Mouse (Mus musculus): ENCODE results near the gene Nek10. TPM values are rescaled to one million over a fixed set of nuclear protein-coding genes. Genes with fewer than 3 reads are reported as not detected.
"Not testable (repeated sequence)": the region's sequence is repeated elsewhere in the genome, so short reads cannot be mapped to it uniquely, and the experiment has no call there.

The Nek10 gene
- polyA plus RNA-seq, 1 experiment from 2014 or later: 0.03 TPM

DNA sequence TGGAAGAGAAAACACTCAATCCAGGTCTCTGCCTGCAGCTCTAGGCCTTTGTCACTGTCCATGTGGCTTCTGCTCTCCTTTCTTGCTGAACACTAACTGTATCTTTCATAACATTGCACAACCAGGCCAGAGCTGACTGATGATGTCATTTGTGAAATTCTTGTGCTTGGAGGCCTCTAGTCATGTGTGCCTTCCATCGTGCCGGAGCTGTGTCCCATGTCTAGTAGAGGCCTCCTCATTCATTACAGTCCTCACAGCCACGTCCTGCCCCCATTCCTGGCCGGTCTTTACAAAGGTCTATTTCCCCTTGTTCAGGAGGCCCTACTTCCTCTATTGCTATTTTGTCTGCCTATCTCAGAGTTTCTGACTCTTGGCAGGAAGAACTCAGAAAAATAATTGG, 167.8 kb downstream of the Nek10 start:
- Histone ChIP-seq H3K4me3 (ENCODE audit: low read depth, low read length) (no peak overlapping the region), H3K27me3 (ENCODE audit: control insufficient read depth, insufficient read depth, low read length) (no peaks in the 10 kb centered on the region), H3K27ac (replicated peaks; ENCODE audit: low read depth, low read length) (no peak overlapping the region), H3K36me3 (replicated peaks; ENCODE audit: control insufficient read depth, insufficient read depth, low read depth, low read length) (no peaks in the 10 kb centered on the region), H3K9ac (replicated peaks; ENCODE audit: low read length) (no peak overlapping the region), H3K4me1 (ENCODE audit: control insufficient read depth, insufficient read depth, low read length) (no peaks in the 10 kb centered on the region), H3K4me2 (ENCODE audit: low read depth, low read length) (no peak overlapping the region), H3K9me3 (replicated peaks; ENCODE audit: control insufficient read depth, low read length) (no peaks in the 10 kb centered on the region)
- WGBS: 65% methylated on average over 4 of the region's 4 CpGs
- ATAC-seq (replicated peaks; ENCODE audit: insufficient number of reproducible peaks, low FRiP score, low TSS enrichment, low read depth): no peak
- no peak for DNase-seq (ENCODE audit: low spot score)

DNA sequence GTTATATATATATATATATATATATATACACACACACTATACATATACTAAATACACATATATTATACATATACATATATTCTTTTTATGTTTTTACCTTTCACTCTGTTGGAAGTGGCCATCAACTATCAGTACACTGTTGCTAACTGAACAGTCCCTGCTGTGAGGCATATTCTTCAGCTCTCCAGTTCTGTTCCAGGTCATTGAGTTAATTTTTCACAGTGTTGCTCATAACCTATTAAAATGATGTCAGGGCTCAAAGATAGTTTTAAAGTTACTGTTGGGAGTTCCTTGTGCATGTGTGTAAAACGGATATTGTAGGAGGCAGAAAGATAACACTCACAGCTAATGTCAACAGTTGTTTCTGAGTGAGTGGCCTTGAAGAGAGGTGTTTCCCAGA, 170.9 kb downstream of the Nek10 start:
- H3K4me2 ChIP-seq (ENCODE audit: low read depth, low read length): no peak overlapping the region
- H3K4me3 ChIP-seq (ENCODE audit: low read depth, low read length): no peak overlapping the region
- H3K4me1 ChIP-seq (ENCODE audit: control insufficient read depth, insufficient read depth, low read length): no peaks in the 10 kb centered on the region
- H3K9me3 ChIP-seq (replicated peaks; ENCODE audit: control insufficient read depth, low read length): no peaks in the 10 kb centered on the region
- H3K27me3 ChIP-seq (ENCODE audit: control insufficient read depth, insufficient read depth, low read length): no peaks in the 10 kb centered on the region
- DNase-seq (ENCODE audit: low spot score): no peak
- no peaks in the 10 kb centered on the region for H3K36me3 ChIP-seq (replicated peaks; ENCODE audit: control insufficient read depth, insufficient read depth, low read depth, low read length)
- H3K9ac ChIP-seq (replicated peaks; ENCODE audit: low read length): no peak overlapping the region
- no peak overlapping the region for H3K27ac ChIP-seq (replicated peaks; ENCODE audit: low read depth, low read length)
- ATAC-seq (replicated peaks; ENCODE audit: insufficient number of reproducible peaks, low FRiP score, low TSS enrichment, low read depth): no peak
- WGBS: 61% methylated on average over 1 of the region's 1 CpGs

DNA sequence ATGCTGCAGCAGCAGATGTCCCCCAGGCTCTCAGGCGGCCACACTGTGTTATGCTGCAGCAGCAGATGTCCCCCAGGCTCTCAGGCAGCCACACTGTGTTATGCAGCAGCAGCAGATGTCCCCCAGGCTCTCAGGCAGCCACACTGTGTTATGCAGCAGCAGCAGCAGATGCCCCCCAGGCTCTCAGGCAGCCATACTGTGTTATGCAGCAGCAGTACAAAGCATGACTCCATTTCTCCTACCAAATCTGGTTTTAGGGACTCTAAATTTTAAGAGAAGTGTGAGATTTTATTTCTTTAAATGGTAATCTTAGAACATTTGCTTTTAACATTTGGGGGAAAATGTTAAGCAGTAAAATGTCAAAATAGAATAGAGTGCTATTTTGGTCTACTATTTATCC, 180.9 kb downstream of the Nek10 start:
- H3K9ac ChIP-seq (replicated peaks; ENCODE audit: low read length); H3K4me1 ChIP-seq (ENCODE audit: control insufficient read depth, insufficient read depth, low read length); H3K4me2 ChIP-seq (ENCODE audit: low read depth, low read length); H3K27ac ChIP-seq (replicated peaks; ENCODE audit: low read depth, low read length); H3K36me3 ChIP-seq (replicated peaks; ENCODE audit: control insufficient read depth, insufficient read depth, low read depth, low read length); H3K9me3 ChIP-seq (replicated peaks; ENCODE audit: control insufficient read depth, low read length); DNase-seq (ENCODE audit: low spot score); ATAC-seq (replicated peaks; ENCODE audit: insufficient number of reproducible peaks, low FRiP score, low TSS enrichment, low read depth); H3K4me3 ChIP-seq (ENCODE audit: low read depth, low read length); H3K27me3 ChIP-seq (ENCODE audit: control insufficient read depth, insufficient read depth, low read length): not testable (repeated sequence)
- 25% methylated on average over 1 of the region's 1 CpGs for WGBS

DNA sequence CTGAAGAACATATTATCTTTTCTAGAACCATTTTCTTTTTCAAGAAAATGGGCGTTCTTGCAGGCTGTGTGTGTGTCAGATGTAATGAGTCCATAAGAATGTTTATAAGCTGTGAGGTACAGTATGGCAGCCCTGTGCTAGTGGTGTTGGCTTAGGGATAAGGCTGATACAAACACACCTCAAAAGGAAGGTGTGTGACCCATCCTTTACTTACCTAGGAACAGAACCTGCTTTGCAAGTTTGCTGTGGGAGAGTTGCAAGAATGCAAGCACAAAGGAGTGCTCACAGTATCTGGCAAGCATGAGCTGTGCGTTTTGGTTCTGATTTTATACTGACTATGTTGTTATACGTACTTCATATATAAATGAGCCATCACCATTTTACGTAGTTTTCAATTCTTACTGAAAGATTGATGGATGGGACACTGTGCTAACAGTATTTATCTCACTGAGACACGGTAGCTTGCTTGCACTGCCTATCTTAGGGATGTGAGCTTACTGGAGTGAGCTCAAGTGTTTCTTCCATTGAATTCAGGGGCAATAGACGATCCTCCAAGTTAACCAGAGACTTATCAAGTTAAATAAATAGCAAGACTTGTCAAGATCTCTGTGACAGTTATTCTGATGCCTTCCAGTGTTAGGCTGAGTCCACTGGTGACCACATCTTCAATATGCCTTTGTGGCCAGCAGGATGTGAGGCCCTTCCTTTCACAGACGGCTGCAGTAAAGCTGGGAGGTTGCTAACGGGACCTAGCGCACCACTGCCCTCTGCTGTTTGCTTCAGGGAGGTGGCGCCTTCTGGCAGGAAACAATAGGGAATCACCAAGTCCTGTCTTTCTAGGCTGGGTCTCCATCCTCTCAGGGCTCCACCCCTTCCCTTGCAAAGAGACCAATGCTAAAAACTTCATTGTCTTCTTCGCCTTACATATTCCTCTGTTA, 181.8 kb downstream of the Nek10 start:
- Histone ChIP-seq H3K36me3 (replicated peaks; ENCODE audit: control insufficient read depth, insufficient read depth, low read depth, low read length) (no peaks in the 10 kb centered on the region), H3K27me3 (ENCODE audit: control insufficient read depth, insufficient read depth, low read length) (no peaks in the 10 kb centered on the region), H3K9me3 (replicated peaks; ENCODE audit: control insufficient read depth, low read length) (no peaks in the 10 kb centered on the region), H3K4me2 (ENCODE audit: low read depth, low read length) (no peak overlapping the region), H3K9ac (replicated peaks; ENCODE audit: low read length) (no peak overlapping the region), H3K4me1 (ENCODE audit: control insufficient read depth, insufficient read depth, low read length) (no peaks in the 10 kb centered on the region), H3K27ac (replicated peaks; ENCODE audit: low read depth, low read length) (no peak overlapping the region), H3K4me3 (ENCODE audit: low read depth, low read length) (no peak overlapping the region)
- DNase-seq (ENCODE audit: low spot score): peak; percentile 88
- 46% methylated on average over 11 of the region's 11 CpGs for WGBS
- ATAC-seq (replicated peaks; ENCODE audit: insufficient number of reproducible peaks, low FRiP score, low TSS enrichment, low read depth): peak; percentile 85

DNA sequence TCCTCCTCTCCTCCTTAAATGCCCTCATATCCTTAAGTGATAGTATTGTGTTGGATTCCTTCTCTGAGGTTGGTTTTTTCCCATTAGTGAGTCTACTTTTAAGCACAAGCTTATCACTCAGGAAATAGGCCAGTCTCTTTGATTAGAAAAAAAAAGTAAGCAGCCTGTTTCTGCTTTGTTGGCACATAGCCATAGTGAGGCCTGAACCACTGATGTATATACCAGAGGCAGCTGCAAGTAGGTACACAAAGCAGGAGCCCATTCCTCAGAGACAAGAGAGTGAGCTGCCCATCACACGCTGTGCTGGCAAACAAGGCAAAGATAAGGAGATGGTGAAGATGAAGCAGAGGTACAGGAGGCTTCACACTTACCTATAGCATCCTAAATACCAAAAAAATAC, 184.2 kb downstream of the Nek10 start:
- no peaks in the 10 kb centered on the region for H3K36me3 ChIP-seq (replicated peaks; ENCODE audit: control insufficient read depth, insufficient read depth, low read depth, low read length)
- H3K4me3 ChIP-seq (ENCODE audit: low read depth, low read length): no peak overlapping the region
- 76% methylated on average over 1 of the region's 1 CpGs for WGBS

DNA sequence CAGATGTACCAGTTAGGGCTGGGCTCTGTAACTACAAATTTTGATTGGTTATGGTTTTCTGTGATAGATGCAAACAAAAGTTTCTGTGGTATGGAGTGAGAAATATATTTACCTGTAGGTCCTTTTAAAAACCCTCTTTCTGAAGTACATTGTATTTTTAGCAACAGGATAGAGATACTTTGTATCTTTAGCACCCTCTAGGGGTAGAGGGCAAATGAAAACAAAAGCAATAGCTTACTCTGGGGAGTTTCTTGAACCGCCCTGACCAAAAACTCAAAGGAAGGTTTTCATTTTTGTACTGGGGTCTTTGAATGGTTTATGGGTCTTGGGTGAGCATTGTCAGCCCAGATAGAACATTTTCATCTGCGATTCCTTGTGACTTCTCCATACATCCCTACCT, 188.4 kb downstream of the Nek10 start:
- no peak overlapping the region for H3K4me2 ChIP-seq (ENCODE audit: low read depth, low read length)
- no peaks in the 10 kb centered on the region for H3K9me3 ChIP-seq (replicated peaks; ENCODE audit: control insufficient read depth, low read length)
- ATAC-seq (replicated peaks; ENCODE audit: insufficient number of reproducible peaks, low FRiP score, low TSS enrichment, low read depth) (no peak), DNase-seq (ENCODE audit: low spot score) (no peak)
- H3K27me3 ChIP-seq (ENCODE audit: control insufficient read depth, insufficient read depth, low read length): no peaks in the 10 kb centered on the region
- no peaks in the 10 kb centered on the region for H3K36me3 ChIP-seq (replicated peaks; ENCODE audit: control insufficient read depth, insufficient read depth, low read depth, low read length)
- H3K4me3 ChIP-seq (ENCODE audit: low read depth, low read length): no peak overlapping the region
- no peak overlapping the region for H3K9ac ChIP-seq (replicated peaks; ENCODE audit: low read length)
- no peak overlapping the region for H3K27ac ChIP-seq (replicated peaks; ENCODE audit: low read depth, low read length)
- WGBS: 78% methylated on average over 2 of the region's 2 CpGs
- H3K4me1 ChIP-seq (ENCODE audit: control insufficient read depth, insufficient read depth, low read length): no peaks in the 10 kb centered on the region

More for the DNA sequence above, 184.2 kb downstream of the Nek10 start:
- DNase-seq (ENCODE audit: low spot score): no peak
- Histone ChIP-seq H3K4me2 (ENCODE audit: low read depth, low read length) (no peak overlapping the region), H3K4me1 (ENCODE audit: control insufficient read depth, insufficient read depth, low read length) (no peaks in the 10 kb centered on the region), H3K9me3 (replicated peaks; ENCODE audit: control insufficient read depth, low read length) (no peaks in the 10 kb centered on the region), H3K27me3 (ENCODE audit: control insufficient read depth, insufficient read depth, low read length) (no peaks in the 10 kb centered on the region), H3K9ac (replicated peaks; ENCODE audit: low read length) (no peak overlapping the region), H3K27ac (replicated peaks; ENCODE audit: low read depth, low read length) (no peak overlapping the region)
- no peak for ATAC-seq (replicated peaks; ENCODE audit: insufficient number of reproducible peaks, low FRiP score, low TSS enrichment, low read depth)

DNA sequence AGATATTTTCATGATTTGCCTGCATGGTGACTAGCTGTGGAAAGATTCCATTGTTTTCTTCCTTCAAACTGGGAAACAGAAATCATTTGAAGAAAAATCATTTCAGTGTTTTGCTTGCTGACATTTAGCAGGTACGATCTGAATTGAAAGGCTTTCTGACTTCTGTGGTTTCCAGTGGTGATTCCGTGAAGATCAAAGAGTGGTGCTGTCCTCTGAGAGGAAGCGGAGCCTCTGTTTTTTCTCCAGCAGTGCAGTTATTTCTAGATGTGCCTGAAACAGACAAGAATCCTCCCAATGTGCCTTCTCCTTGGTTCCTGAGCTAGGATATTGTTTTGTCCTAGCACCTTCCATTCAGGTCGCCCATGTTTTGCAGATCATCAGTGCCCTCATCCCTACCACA, 208.2 kb downstream of the Nek10 start:
- H3K4me3 ChIP-seq (ENCODE audit: low read depth, low read length): no peak overlapping the region
- H3K9me3 ChIP-seq (replicated peaks; ENCODE audit: control insufficient read depth, low read length): no peaks in the 10 kb centered on the region
- no peaks in the 10 kb centered on the region for H3K36me3 ChIP-seq (replicated peaks; ENCODE audit: control insufficient read depth, insufficient read depth, low read depth, low read length)
- H3K4me2 ChIP-seq (ENCODE audit: low read depth, low read length): no peak overlapping the region
- no peak overlapping the region for H3K27ac ChIP-seq (replicated peaks; ENCODE audit: low read depth, low read length)
- H3K27me3 ChIP-seq (ENCODE audit: control insufficient read depth, insufficient read depth, low read length): no peaks in the 10 kb centered on the region
- no peak overlapping the region for H3K9ac ChIP-seq (replicated peaks; ENCODE audit: low read length)
- no peak for DNase-seq (ENCODE audit: low spot score)
- no peaks in the 10 kb centered on the region for H3K4me1 ChIP-seq (ENCODE audit: control insufficient read depth, insufficient read depth, low read length)
- WGBS: 80% methylated on average over 4 of the region's 4 CpGs
- no peak for ATAC-seq (replicated peaks; ENCODE audit: insufficient number of reproducible peaks, low FRiP score, low TSS enrichment, low read depth)

DNA sequence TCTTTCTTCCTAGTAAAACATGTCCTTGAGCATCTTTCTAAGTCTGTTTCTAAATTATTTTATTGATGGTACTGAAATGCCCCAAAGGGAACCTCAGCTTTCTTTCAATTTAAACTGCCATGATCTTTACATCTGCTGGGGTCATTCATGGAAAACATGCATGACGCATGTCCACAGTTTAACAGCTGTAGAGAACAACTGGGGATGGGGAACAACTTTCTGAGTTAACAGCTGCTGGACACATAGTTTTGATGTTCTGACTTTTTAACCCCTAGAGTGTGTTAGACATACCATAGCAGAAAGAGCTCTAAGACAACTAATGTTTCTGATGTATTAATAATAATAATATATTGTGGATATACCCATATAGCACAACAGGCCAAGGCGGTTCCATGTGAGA, 211.6 kb downstream of the Nek10 start:
- no peak for ATAC-seq (replicated peaks; ENCODE audit: insufficient number of reproducible peaks, low FRiP score, low TSS enrichment, low read depth)
- WGBS: 77% methylated on average over 2 of the region's 2 CpGs

More for the DNA sequence above, 211.6 kb downstream of the Nek10 start:
- Histone ChIP-seq H3K9ac (replicated peaks; ENCODE audit: low read length) (no peak overlapping the region), H3K27ac (replicated peaks; ENCODE audit: low read depth, low read length) (no peak overlapping the region), H3K36me3 (replicated peaks; ENCODE audit: control insufficient read depth, insufficient read depth, low read depth, low read length) (no peaks in the 10 kb centered on the region), H3K4me2 (ENCODE audit: low read depth, low read length) (no peak overlapping the region), H3K4me3 (ENCODE audit: low read depth, low read length) (no peak overlapping the region), H3K9me3 (replicated peaks; ENCODE audit: control insufficient read depth, low read length) (no peaks in the 10 kb centered on the region), H3K27me3 (ENCODE audit: control insufficient read depth, insufficient read depth, low read length) (no peaks in the 10 kb centered on the region), H3K4me1 (ENCODE audit: control insufficient read depth, insufficient read depth, low read length) (no peaks in the 10 kb centered on the region)
- DNase-seq (ENCODE audit: low spot score): no peak
